Mouse (Mus musculus) megakaryocyte, embryonic 14.5 days (primary cell): ENCODE measurements around the gene Ilk. TPM values are rescaled to one million over a fixed set of nuclear protein-coding genes. Genes with fewer than 3 reads are reported as not detected.

Source experiments
- H3K27me3 ChIP-seq: replicated peaks from 2 replicates; pipeline ENCODE3; 2012; ENCODE audit warnings: inconsistent platforms
- H3K36me3 ChIP-seq: replicated peaks from 2 replicates; pipeline ENCODE3; 2012; ENCODE audit warnings: low read length, inconsistent platforms, mixed read lengths
- H3K4me1 ChIP-seq: 2 replicates; pipeline ENCODE4 v1.6.1; 2012; ENCODE audit warnings: inconsistent platforms
- H3K4me3 ChIP-seq: replicated peaks from 2 replicates; pipeline ENCODE3; 2012; ENCODE audit warnings: moderate library complexity, mild to moderate bottlenecking, inconsistent platforms
- H3K9me3 ChIP-seq: 2 replicates; pipeline ENCODE4 v1.6.1; 2012; ENCODE audit warnings: inconsistent platforms
- FLI1 ChIP-seq: IDR thresholded peaks from 2 replicates; pipeline ENCODE4 v1.6.1; 2012; ENCODE audit warnings: low read length, inconsistent platforms, mixed read lengths
- GATA1 ChIP-seq: IDR thresholded peaks from 3 replicates; pipeline ENCODE4 v1.6.1; 2012; ENCODE audit warnings: mixed read lengths, low read length, inconsistent platforms, borderline replicate concordance
- polyA plus RNA-seq: library from polyadenylated mRNA; stranded (reverse); fragments of >175 nt; gene quantifications from 2 replicates; pipeline ENCODE4 v1.2.3, GENCODE M21; 2012; ENCODE audit warnings: low replicate concordance; ENCODE audit not compliant: insufficient read depth

Gene Ilk
- polyA plus RNA-seq, 1 experiment, result 241 TPM

GRCm38 (mm10) chr7:105786506-105787284, 50.3 kb downstream of the Ilk start:
- Histone ChIP-seq H3K27me3 (peaks cover 95% of the 10 kb centered on the region), H3K4me1 (peaks cover 31% of the 10 kb centered on the region), H3K9me3 (peaks cover 3% of the 10 kb centered on the region; the same call in 1 of the 2 replicates), H3K36me3 (no peaks in the 10 kb centered on the region), H3K4me3 (peak overlapping the region; percentile 87)
- TF ChIP-seq FLI1 (no peak), GATA1 (no peak)

DNA sequence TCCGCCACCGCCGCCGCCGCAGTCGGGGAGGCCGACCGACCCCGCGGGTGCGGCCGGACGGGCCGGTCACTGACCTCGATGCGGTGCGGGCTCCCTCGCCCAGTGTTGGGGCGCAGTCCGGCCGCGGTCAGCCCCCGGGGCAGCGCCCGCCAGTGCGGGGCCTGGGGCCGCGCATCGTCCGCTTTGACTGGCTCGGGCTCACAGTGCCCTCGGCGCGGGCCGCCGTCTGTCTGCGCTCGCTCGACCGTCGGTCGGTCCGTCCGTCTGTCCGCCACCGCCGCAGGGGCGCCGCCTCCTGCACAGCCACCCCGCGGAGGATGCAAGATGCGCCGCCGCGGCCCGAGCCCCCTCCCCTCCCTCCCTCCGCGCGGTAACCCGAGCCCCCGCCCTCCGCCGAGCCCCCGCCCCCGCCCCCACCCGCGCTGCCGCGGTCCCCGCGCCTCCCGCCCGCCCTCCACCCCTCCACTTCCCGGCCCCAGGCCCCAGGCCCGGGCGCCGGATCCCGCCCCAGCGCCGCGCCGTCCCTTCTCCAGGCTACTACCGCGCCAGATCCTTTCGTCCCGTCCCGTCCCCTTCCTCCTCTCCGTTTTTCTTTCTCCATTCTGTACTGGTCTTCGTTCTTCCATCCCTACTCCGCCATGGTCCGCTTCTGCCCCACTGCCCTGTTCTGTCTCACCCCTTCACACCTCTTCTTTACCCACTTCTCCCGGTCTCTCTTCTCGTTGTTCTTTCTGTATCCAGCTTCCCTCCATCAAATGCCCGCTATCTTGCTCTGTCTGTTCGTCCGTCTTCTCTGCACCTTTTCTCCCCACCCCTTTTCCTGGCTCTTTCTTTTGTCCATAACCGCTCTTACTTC, 51.1 kb downstream of the Ilk start, which contains the start of gene Dchs1:
TSS of gene Dchs1 (minus strand) at position 370 of the 856 bp plus-strand sequence.
- no peaks in the 10 kb centered on the region for H3K36me3 ChIP-seq
- H3K9me3 ChIP-seq, result peaks cover 3% of the 10 kb centered on the region; the same call in 1 of the 2 replicates
- TF ChIP-seq FLI1 (no peak), GATA1 (no peak)
- H3K4me1 ChIP-seq, result peaks cover 27% of the 10 kb centered on the region
- H3K27me3 ChIP-seq, result peaks cover 91% of the 10 kb centered on the region
- H3K4me3 ChIP-seq, result peak within 1 kb of the TSS; percentile 87

DNA sequence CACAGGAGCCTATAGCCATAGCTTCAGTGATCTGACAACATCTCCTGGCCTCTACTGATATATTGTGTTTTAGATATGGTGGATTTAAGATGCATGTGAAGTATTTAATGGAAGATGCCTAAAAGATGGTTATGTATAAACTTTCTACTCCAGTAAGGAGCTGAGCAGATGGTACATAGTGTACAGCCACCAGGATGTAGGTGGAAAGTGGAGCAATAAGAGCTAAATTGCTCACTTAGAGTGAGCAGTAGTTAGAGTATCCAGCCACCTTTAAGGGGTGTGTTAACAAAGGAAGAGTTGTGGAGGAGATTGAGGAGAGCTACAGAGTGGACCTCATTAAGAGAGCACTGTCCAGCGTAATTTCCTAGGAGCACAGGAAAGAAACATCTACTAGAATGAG, 54.8 kb downstream of the Ilk start:
- peaks cover 9% of the 10 kb centered on the region for H3K9me3 ChIP-seq
- H3K4me3 ChIP-seq, result no peak overlapping the region
- peaks cover 60% of the 10 kb centered on the region for H3K27me3 ChIP-seq
- TF ChIP-seq FLI1 (no peak), GATA1 (no peak)
- peaks cover 25% of the 10 kb centered on the region for H3K4me1 ChIP-seq
- no peaks in the 10 kb centered on the region for H3K36me3 ChIP-seq

Other genes with a start within 250 kb of the Ilk start
- 33.2 and 48.4 TPM in 2 replicates for gene Smpd1, start 182.2 kb upstream of the Ilk start, polyA plus RNA-seq
- gene Apbb1, start 154.9 kb upstream of the Ilk start, polyA plus RNA-seq, result 4.3 and 6.3 TPM in 2 replicates
- gene Hpx, start 136.5 kb upstream of the Ilk start, polyA plus RNA-seq, result not detected in 2 replicates
- gene Trim3, start 103.0 kb upstream of the Ilk start, polyA plus RNA-seq, result 5.4 and 7.3 TPM in 2 replicates
- 588 and 794 TPM in 2 replicates for gene Timm10b, start 96.5 kb upstream of the Ilk start, polyA plus RNA-seq
- 18.8 and 50.9 TPM in 2 replicates for gene Arfip2, start 96.2 kb upstream of the Ilk start, polyA plus RNA-seq
- gene Gm45799, start 96.0 kb upstream of the Ilk start, polyA plus RNA-seq, result 276 and 880 TPM in 2 replicates
- gene Dnhd1, start 85.8 kb upstream of the Ilk start, polyA plus RNA-seq, result 0.63 TPM in 1 of 2 replicates, not detected in the other
- 20.7 and 32.3 TPM in 2 replicates for gene Rrp8, start 793 bp downstream of the Ilk start, polyA plus RNA-seq
- 411 and 429 TPM in 2 replicates for gene Taf10, start 7.8 kb downstream of the Ilk start, polyA plus RNA-seq
- 37.7 and 43.0 TPM in 2 replicates for gene Tpp1, start 15.6 kb downstream of the Ilk start, polyA plus RNA-seq
- gene Dchs1, start 51.1 kb downstream of the Ilk start, polyA plus RNA-seq, result 0.27 and 0.74 TPM in 2 replicates
- gene Mrpl17, start 74.5 kb downstream of the Ilk start, polyA plus RNA-seq, result 274 and 553 TPM in 2 replicates
- 2.2 TPM in 1 of 2 replicates, not detected in the other for gene Gm4070, start 217.4 kb downstream of the Ilk start, polyA plus RNA-seq